Mouse (Mus musculus) stomach, postnatal 0 days (tissue): ENCODE measurements around the gene Tmem80.

Experiments
- CTCF ChIP-seq: IDR thresholded peaks from 2 replicates; pipeline ENCODE4 v1.5.1; 2016; ENCODE audit warnings: antibody characterized with exemption, low read depth, mild to moderate bottlenecking, moderate library complexity
- EP300 ChIP-seq: optimal IDR thresholded peaks from 2 replicates; pipeline ENCODE3; 2016; ENCODE audit warnings: antibody characterized with exemption

- TF ChIP-seq EP300 (no peak), CTCF (no peak)
Observed at GRCm38 (mm10) chr7:141340476-141340875, 12.9 kb downstream of the Tmem80 start.
